8 mouse cellular contexts compared by ENCODE assay signal in the genomic region with DNA sequence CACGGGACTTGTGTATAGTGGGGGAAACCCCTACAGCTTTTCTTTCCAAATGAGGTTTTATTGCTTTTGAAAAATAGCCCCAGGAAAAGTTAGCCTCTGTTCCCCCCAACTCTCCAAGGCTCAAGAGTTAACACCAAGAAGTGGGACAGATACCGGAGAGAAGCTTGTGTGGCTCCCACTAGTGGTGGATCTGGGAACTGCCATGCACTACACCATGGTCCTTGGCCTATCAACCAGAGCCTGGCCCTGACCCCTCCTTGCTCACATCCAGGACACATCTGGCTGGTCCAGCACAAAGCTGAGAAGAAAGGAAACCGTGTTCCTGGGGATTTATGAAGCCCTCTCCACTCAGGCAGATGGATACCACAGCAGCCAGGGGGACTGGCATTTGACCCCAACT.
DNase-seq lines count a peak whose midpoint lies in the region; ATAC-seq and TF ChIP-seq lines count a peak whose summit lies in the region.

No protein-coding gene starts in this region.

- ATAC-seq in intestine, postnatal 0 days, result no peak
- ATAC-seq in intestine, embryonic 16.5 days, result no peak
- ATAC-seq in forebrain, embryonic 12.5 days (ENCODE audit: low FRiP score), result peak; percentile 22; the same call in 1 of the 2 replicates

- H3K36me3 ChIP-seq in intestine, postnatal 0 days (ENCODE audit: control insufficient read depth, insufficient read depth), result peaks cover 24% of the 10 kb centered on the region; the same call in 1 of the 2 replicates
- H3K36me3 ChIP-seq in intestine, embryonic 16.5 days (ENCODE audit: control insufficient read depth, insufficient read depth, low read length), result peaks cover 5% of the 10 kb centered on the region; the same call in 1 of the 2 replicates
- peaks cover 61% of the 10 kb centered on the region for H3K36me3 ChIP-seq in forebrain, embryonic 12.5 days (replicated peaks)

- H3K27ac ChIP-seq in intestine, postnatal 0 days (ENCODE audit: low read depth, low read length), result no peak overlapping the region
- H3K27ac ChIP-seq in intestine, embryonic 16.5 days (ENCODE audit: low read length), result no peak overlapping the region
- H3K27ac ChIP-seq in forebrain, embryonic 12.5 days, result no peak overlapping the region
- no peak overlapping the region for H3K27ac ChIP-seq in olfactory bulb, adult 2 months (ENCODE audit: insufficient read depth, low read depth, low read length)

- WGBS in intestine, postnatal 0 days, result 60% methylated on average over 3 of the region's 3 CpGs
- WGBS in intestine, embryonic 16.5 days, result 73% methylated on average over 3 of the region's 3 CpGs
- 75% methylated on average over 3 of the region's 3 CpGs for WGBS in forebrain, embryonic 12.5 days
- 75% methylated on average over 3 of the region's 3 CpGs for WGBS in olfactory bulb, adult 2 months

- H3K9me3 ChIP-seq in intestine, postnatal 0 days (ENCODE audit: control insufficient read depth), result no peaks in the 10 kb centered on the region
- no peaks in the 10 kb centered on the region for H3K9me3 ChIP-seq in intestine, embryonic 16.5 days (ENCODE audit: control insufficient read depth, low read length)
- no peaks in the 10 kb centered on the region for H3K9me3 ChIP-seq in forebrain, embryonic 12.5 days

- no peak overlapping the region for H3K9ac ChIP-seq in intestine, postnatal 0 days (ENCODE audit: low read depth, low read length)
- H3K9ac ChIP-seq in intestine, embryonic 16.5 days (ENCODE audit: low read depth, low read length), result no peak overlapping the region
- H3K9ac ChIP-seq in forebrain, embryonic 12.5 days, result no peak overlapping the region

- peak; percentile 81 for TF ChIP-seq CTCF in intestine, postnatal 0 days (IDR thresholded peaks at IDR 0.05; ENCODE audit: low read depth)
- peak; percentile 55; the same call in 1 of the 2 replicates for TF ChIP-seq CTCF in olfactory bulb, adult 2 months (IDR thresholded peaks at IDR 0.05; ENCODE audit: insufficient read depth, low read depth, low read length)

- no peaks in the 10 kb centered on the region for H3K27me3 ChIP-seq in intestine, postnatal 0 days (replicated peaks; ENCODE audit: control insufficient read depth, insufficient read depth, low read length)
- H3K27me3 ChIP-seq in intestine, embryonic 16.5 days (replicated peaks; ENCODE audit: control insufficient read depth, insufficient read depth, low read length), result no peaks in the 10 kb centered on the region
- H3K27me3 ChIP-seq in forebrain, embryonic 12.5 days, result no peaks in the 10 kb centered on the region

- no peak overlapping the region for H3K4me2 ChIP-seq in intestine, postnatal 0 days (replicated peaks; ENCODE audit: low read depth)
- no peak overlapping the region for H3K4me2 ChIP-seq in intestine, embryonic 16.5 days (ENCODE audit: low read depth, low read length)
- no peak overlapping the region for H3K4me2 ChIP-seq in forebrain, embryonic 12.5 days

- H3K4me1 ChIP-seq in intestine, postnatal 0 days (replicated peaks; ENCODE audit: control insufficient read depth, insufficient read depth, low read length), result no peaks in the 10 kb centered on the region
- H3K4me1 ChIP-seq in intestine, embryonic 16.5 days (ENCODE audit: control insufficient read depth, insufficient read depth, low read length), result no peaks in the 10 kb centered on the region
- no peaks in the 10 kb centered on the region for H3K4me1 ChIP-seq in forebrain, embryonic 12.5 days
- no peaks in the 10 kb centered on the region; the same call in 1 of the 2 replicates for H3K4me1 ChIP-seq in olfactory bulb, adult 2 months (ENCODE audit: control insufficient read depth, insufficient read depth, low read length)

- TF ChIP-seq POLR2A in olfactory bulb, adult 2 months (IDR thresholded peaks at IDR 0.05; ENCODE audit: insufficient read depth, low read depth, low read length), result no peak

- no peak overlapping the region for H3K4me3 ChIP-seq in intestine, postnatal 0 days (ENCODE audit: low read depth, low read length)
- no peak overlapping the region for H3K4me3 ChIP-seq in intestine, embryonic 16.5 days (ENCODE audit: low read length)
- no peak overlapping the region for H3K4me3 ChIP-seq in forebrain, embryonic 12.5 days (replicated peaks)
- no peak overlapping the region for H3K4me3 ChIP-seq in olfactory bulb, adult 2 months (ENCODE audit: insufficient read depth, low read depth, low read length)

- peak; percentile 29 for DNase-seq in CD4-positive helper T cell, adult 2 months (ENCODE audit: low read depth, low spot score)
- peak; percentile 77 for DNase-seq in ZHBTc4 (ENCODE audit: low read depth, low spot score)
- peak; percentile 83 for DNase-seq in kidney, postnatal 4 days
- no peak for DNase-seq in right cerebral cortex, postnatal 25 days
